Mouse (Mus musculus): ENCODE results near the gene Zmynd19.

Gene Zmynd19

GRCm38 (mm10) chr2:24949421-24950188 lies at the start of gene Zmynd19:
Zmynd19 (plus strand) TSS chr2:24949792.
- peak; percentile 99 for DNase-seq (ENCODE audit: low spot score)

DNA sequence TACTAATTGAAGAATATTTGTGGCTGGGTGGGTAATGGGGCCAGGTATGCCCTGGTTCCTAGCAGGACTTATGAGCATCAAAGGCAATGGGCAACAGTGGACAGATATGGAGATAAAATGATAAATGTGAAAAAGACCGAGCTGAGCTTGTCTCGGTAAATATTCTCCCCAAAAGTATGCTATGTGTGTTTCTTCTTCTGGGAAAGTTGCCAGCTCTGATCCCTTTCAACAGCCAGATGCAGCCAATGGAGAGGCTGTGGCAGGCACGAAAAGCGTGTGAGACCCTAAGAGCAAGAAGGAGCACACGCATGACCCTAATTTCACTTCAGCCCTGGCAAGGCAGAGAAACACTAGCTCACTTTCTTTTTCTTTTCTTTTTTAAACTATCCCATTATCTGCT lies 48.5 kb upstream of the Zmynd19 start:
- no peak for DNase-seq (ENCODE audit: low spot score)

GRCm38 (mm10) chr2:24902999-24903398 lies 46.6 kb upstream of the Zmynd19 start:
- DNase-seq (ENCODE audit: low spot score) = no peak

DNA sequence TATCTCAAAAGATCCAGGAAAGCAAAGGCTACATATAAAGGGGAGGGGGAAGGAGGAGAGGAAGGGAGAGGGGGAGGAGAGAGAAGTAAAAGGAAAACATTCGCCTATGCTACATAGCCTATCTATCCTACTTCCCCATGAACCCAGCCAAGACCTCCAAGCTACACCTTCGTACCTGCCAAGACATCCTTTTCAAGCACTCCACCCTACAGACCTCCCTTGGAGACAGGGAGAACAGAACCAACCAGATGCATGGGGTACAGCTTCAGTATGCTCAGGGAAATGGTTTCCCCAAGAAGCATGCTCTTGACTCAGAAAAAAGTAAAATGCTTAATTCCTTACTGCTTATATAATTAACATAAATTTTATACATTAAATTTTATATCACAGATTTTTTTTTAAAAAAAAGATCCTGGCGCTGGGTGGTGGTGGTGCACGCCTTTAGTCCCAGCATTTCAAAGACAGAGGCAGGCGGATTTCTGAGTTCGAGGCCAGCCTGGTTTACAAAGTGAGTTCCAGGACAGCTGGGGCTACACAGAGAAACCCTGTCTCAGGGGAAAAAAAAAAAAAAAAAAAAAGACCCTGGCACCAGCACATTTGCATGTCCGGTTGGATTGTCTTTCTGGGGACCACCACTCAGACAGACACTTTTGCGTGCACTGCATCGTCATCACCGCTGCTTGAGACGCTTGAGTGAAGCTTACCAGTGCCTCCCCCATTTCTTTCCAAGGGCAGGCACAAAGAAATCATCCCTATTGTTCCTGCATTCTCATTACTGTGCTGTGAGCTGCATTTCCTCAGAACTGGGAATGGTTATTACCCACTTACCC lies 44.6 kb upstream of the Zmynd19 start:
- no peak for DNase-seq (ENCODE audit: low spot score)

DNA sequence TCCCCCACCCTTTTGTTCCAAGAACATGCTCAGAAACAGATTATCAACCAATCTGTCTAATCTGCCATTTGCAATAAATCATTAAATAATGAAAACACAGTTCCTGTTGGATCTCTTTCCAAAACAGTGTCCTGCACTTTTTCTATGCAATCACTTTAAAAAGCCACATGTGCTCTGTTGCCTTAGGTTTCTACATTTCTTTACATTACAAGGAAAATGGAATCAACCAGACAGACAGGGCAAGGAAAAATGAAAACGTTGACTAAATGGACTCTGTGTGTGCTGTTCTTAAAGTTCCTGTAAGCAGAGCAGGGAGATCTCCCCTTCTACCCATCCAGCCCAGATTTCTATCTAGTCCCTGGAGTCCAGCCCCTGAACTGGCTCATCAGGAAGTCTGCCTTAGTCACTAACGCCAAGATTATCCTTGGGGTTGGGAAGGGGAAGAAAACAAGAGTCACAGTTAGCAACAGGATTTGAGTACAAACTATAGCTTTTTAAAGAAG lies 43.9 kb upstream of the Zmynd19 start:
- DNase-seq (ENCODE audit: low spot score) = no peak

- no peak for DNase-seq (ENCODE audit: low spot score)
Measured at GRCm38 (mm10) chr2:24910481-24910880, 39.1 kb upstream of the Zmynd19 start.

GRCm38 (mm10) chr2:24912189-24912588 lies 37.4 kb upstream of the Zmynd19 start:
- no peak for DNase-seq (ENCODE audit: low spot score)

- no peak for DNase-seq (ENCODE audit: low spot score)
Measured at GRCm38 (mm10) chr2:24912589-24912988, 37.0 kb upstream of the Zmynd19 start.

DNA sequence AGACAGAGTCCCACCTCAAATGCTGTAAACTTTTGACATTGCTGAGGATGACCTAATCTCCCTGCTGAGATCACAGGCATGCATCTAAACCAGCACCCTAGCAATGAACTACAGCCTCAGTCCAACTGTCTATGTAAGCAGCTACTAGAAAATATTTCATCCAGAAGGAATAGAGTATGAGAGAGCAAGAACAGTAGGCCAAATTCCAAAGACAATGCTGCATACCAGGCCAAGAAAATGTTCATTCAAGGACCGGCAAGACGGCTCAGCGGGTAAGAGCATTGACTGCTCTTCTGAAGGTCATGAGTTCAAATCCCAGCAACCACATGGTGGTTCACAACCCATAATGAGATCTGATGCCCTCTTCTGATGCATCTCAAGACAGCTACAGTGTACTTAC lies 34.8 kb upstream of the Zmynd19 start:
- DNase-seq (ENCODE audit: low spot score) = no peak

DNA sequence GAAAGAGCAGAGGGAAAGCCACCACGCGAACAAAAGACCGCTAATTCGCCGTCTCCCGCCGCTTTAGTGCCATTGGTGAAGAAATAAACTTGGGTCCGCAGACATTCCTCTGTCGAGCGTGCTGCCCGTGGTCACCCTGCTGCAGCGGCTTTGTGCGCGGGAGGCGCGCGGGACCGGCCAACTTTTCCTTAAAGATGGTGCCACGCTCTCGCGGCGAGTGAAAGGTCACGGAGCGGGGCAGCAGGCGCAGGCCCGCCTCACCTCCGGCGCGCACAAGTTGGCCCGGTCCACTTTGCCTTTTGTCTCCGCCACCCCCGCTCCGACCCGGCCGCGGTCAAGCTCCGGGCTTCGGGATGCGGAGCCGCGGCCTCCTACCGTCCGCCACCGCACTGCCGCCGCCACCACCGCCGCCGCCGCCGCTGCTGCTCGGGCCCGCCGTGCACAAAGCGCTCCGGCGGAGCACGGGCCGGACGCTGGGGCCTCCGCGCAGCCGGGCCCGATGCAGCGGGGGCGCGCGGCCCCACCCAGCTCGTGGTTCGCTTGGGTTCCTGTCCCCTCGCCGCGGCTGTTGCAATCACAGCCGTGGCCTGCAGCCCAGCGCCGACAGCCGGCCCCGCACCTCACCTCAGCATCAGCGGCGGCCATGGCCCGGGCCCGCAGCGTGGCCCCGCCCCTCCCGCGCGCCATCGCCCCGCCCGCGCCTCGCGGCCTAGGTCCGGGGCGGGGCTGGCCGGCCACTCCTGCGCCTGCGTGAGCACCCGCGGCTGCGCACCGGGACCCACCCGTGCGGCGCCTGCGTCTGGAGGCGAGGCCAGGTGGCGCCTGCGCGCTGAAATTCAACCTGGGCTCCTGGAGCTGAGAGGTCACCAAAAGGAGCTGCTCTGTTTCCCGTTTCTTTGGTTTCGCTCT lies 30.4 kb upstream of the Zmynd19 start, which contains the start of gene Ehmt1:
Ehmt1 (minus strand) TSS at position 685 of the 909 bp plus-strand sequence.
- DNase-seq (ENCODE audit: low spot score) = peak; percentile 94

DNA sequence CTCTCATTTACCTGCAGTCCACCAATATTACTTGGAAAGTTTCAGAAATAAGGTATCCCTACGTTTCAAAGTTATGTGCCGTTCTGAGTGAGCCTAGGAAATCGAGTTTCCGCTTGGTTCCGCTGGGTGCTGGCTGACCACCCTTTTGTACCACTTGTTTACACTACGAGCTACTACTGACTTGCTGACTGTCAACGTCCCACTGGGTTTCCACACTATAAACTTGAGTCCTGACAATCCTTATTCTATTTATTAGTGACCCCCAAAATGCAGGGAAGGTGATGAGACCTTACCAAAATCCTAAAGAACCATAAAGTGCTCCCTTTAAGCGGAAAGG lies 29.8 kb upstream of the Zmynd19 start:
- DNase-seq (ENCODE audit: low spot score) = no peak

GRCm38 (mm10) chr2:24923561-24923960 lies 26.0 kb upstream of the Zmynd19 start:
- no peak for DNase-seq (ENCODE audit: low spot score)

DNA sequence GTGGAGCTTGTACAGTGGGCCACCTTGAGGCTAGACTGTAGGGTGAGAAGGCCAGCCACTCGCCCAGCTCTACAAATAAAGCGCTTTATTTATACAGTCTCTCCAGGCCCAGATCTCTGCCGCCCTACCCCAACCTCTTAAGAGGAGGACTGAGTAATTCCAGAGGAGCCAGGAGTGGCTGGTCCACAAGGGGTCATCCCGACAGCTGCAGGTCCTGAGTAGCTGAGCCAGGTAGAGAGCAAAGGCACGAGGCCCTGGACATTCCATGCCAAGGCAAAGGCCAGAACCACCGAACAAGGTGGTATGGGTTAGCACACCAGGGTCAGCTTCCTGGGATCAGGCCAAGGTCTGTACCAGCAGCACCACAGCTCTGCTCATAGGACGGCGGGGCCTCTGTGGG lies 24.3 kb upstream of the Zmynd19 start:
- no peak for DNase-seq (ENCODE audit: low spot score)

GRCm38 (mm10) chr2:24926345-24926964 lies 23.1 kb upstream of the Zmynd19 start:
- no peak for DNase-seq (ENCODE audit: low spot score)

DNA sequence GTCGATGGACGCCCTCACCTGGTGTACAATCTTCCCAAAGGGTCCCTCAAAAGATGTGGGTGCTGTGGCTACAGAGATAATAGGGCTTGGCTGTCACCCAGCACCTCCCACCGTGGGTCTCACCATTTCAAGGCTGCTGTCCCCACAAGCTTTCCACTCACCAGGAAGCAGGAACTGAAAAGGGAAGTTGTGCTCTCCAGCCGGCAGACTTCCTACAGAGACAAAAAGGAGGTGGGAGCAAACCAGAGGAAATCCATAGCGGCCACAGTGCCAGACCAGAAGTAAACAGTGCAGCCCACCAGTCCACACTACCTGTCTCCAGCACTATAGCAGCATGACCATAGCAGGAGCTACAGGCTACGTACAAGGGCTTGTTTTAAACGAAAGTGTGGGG lies 22.6 kb upstream of the Zmynd19 start:
- DNase-seq (ENCODE audit: low spot score) = no peak

DNA sequence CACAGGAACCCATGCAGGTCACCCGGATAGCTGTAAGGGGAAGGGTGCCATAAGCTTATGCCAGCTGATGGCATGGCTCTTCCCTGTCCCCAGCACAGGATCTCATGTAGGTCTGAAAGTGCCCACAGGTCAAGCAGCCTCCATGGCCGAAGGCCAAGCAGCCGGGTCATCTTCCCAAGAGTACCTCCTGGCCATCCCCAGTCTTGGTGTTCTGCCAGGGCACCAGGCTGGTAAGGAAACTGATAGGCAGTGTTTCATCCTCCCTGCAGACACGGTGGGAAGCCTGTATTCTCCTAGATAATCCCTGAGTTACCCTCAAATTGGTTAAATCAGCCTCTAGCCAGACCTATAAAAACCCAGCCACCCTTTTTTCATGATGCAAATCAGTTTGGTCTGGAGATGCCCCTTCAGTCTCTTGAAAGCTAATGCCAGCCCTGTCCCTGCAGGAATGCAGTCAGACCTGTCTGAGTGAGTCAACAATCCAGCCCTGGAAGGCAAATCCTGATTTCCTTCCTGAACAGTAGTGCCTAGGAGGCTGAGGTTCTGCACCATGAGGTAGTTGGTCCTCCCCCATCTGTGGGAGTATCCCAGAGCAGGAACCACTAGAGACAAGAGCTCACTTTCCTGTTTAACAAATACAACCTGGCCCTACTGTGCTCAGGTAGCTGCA lies 21.6 kb upstream of the Zmynd19 start:
- DNase-seq (ENCODE audit: low spot score) = peak; percentile 38

DNA sequence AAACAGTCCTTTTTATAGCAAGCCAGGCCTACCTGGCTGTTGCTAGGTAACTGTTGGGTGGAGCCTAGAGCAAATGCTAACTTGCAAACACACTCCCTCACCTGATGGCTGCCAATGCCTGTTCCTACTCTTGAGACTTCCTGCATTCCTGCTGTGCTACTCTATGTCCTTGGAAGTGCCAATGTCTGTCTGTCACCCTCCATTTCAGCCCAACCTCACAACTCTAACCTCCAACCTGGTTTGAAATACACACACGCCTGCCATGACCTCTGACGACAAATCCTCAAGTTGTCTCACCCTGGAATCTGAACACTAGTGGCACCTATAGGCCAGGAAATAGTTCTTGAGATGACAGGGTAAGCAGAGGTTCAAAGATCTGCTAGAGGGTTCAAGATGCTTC lies 20.5 kb upstream of the Zmynd19 start:
- no peak for DNase-seq (ENCODE audit: low spot score)

- no peak for DNase-seq (ENCODE audit: low spot score)
Measured at GRCm38 (mm10) chr2:24929593-24929992, 20.0 kb upstream of the Zmynd19 start.

DNA sequence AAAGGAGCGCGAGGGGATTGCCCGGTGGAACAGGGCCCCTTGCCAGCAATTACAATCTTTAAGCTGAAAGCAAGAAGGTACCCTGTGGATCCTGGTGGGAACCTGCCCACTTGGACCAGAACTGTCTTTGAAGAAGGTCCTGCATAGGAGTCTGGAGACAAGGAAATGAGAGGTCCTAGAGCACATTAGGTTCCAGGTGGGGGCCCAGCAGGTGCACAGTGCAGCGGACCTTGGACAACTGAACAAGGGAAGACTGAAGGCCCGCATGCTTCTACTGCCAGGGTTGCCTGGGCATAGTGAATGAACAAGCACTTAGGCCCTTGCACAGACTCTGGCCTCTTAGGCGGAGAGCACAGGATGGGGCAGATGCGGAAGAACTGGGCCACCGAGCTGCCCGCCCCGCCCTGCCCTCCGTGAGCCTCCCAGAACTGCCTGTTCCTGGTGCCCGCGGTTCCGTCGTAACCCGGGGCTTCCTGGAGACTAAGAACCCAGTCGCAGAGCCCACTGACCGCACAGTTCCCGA lies 15.1 kb upstream of the Zmynd19 start:
- no peak for DNase-seq (ENCODE audit: low spot score)

DNA sequence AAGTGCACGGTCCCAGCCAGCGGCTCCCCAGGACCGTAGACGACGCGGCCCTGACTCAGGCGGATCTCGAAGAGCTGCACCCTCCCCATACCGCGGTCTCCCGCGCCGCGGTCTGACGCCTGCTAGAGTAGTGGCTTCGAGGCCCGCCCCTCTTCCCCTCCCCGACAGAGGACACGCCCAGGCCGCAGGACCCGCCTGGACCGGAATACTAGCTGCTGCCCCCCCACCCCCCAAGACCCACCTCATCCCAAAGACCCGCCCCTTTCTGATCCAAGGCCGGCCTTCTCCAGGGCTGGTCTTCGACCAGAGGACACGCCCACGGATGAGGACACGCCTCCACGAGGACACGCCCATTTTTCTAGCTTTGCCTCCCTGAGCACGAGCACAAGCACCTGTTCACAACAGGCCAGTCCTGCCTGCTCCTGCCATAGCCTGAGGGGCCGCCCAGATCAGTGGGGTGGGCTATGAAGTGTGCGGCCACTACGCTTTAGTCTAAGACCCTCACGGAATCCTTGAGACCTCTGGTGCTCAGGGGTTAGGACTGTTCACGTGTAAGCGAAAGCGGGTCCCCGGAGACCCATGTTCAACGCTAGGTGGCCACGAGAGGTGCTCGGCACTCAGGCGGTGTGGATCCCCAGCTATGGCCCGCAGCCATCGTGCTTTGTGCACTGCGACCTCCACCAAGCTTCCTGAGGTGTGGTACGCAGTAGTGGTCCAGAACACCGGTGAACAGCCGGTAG lies 14.4 kb upstream of the Zmynd19 start, which contains the start of gene Arrdc1:
Arrdc1 (minus strand) TSS at position 196 of the 740 bp plus-strand sequence.
- DNase-seq (ENCODE audit: low spot score) = peak; percentile 89
